Mouse (Mus musculus): ENCODE results near the gene H1foo. TPM values are rescaled to one million over a fixed set of nuclear protein-coding genes. Genes with fewer than 3 reads are reported as not detected.

H1foo gene
- polyA plus RNA-seq, 1 experiment from 2014 or later = not detected

DNA sequence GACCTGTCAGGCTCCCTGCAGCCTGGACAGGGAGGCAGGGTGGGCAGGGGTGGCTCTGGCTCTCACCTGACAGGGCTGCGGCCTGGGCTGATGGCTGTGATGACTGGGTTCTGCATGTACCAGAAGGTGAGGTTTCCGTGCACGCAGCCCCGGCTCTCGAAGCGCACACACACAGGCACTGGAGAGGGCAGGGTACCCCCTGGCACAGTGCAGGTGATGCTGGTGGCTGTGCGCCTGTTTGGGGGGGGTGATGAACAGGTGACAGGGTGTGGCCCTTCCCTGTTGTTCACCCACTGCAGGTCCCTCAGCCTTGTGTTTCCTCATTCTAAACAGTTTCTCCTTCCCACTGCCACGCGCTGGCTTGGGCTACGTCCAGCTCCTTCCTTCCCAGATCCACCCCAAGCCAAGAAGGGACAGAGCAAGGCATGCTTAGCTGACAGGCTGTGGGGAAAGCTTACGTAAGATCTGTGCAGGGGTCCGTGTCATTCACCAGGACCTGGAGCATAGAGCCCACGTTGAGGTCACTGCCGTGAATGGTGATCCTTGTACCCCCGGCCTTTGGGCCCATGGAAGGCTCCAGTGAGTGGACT is 22.6 kb downstream of the H1foo start:
- no peak for ATAC-seq (replicated peaks; ENCODE audit: insufficient number of reproducible peaks, low FRiP score, low TSS enrichment, low read depth)
- Histone ChIP-seq H3K27ac (replicated peaks; ENCODE audit: low read depth, low read length) (no peak overlapping the region), H3K27me3 (ENCODE audit: control insufficient read depth, insufficient read depth, low read length) (no peaks in the 10 kb centered on the region; the same call in 1 of the 2 replicates), H3K4me2 (ENCODE audit: low read depth, low read length) (no peak overlapping the region), H3K4me1 (ENCODE audit: control insufficient read depth, insufficient read depth, low read length) (peaks cover 11% of the 10 kb centered on the region), H3K36me3 (replicated peaks; ENCODE audit: control insufficient read depth, insufficient read depth, low read depth, low read length) (no peaks in the 10 kb centered on the region), H3K9me3 (replicated peaks; ENCODE audit: control insufficient read depth, low read length) (no peaks in the 10 kb centered on the region), H3K9ac (replicated peaks; ENCODE audit: low read length) (no peak overlapping the region), H3K4me3 (ENCODE audit: low read depth, low read length) (no peak overlapping the region)
- 89% methylated on average over 15 of the region's 15 CpGs for WGBS
- no peak for DNase-seq (ENCODE audit: low spot score)

DNA sequence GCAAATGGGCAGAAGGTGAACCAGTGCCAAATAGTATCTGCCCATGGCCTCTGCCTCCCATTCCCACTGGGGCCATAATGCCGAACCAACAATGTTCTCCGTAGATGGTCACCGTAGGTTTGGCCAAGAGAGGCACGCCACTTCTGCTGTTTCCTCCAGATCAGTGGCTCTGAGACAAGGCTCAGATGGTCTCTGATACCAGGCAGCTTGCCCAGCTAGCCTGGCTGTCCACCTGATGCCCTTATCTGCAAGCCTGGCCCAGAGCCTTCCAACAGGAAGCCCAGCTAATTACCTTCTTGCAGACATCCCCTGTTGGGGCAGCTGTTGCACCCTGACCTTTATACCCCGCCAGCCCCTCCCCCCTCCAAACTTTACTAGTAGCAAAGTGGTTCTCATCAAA is 23.3 kb downstream of the H1foo start:
- no peaks in the 10 kb centered on the region for H3K27me3 ChIP-seq (ENCODE audit: control insufficient read depth, insufficient read depth, low read length)
- no peaks in the 10 kb centered on the region for H3K9me3 ChIP-seq (replicated peaks; ENCODE audit: control insufficient read depth, low read length)
- H3K36me3 ChIP-seq (replicated peaks; ENCODE audit: control insufficient read depth, insufficient read depth, low read depth, low read length) = no peaks in the 10 kb centered on the region
- ATAC-seq (replicated peaks; ENCODE audit: insufficient number of reproducible peaks, low FRiP score, low TSS enrichment, low read depth) (no peak), DNase-seq (ENCODE audit: low spot score) (no peak)
- H3K4me2 ChIP-seq (ENCODE audit: low read depth, low read length) = no peak overlapping the region
- H3K4me3 ChIP-seq (ENCODE audit: low read depth, low read length) = no peak overlapping the region
- H3K4me1 ChIP-seq (ENCODE audit: control insufficient read depth, insufficient read depth, low read length) = peaks cover 11% of the 10 kb centered on the region
- no peak overlapping the region for H3K9ac ChIP-seq (replicated peaks; ENCODE audit: low read length)
- WGBS = 67% methylated on average over 5 of the region's 5 CpGs
- H3K27ac ChIP-seq (replicated peaks; ENCODE audit: low read depth, low read length) = no peak overlapping the region

DNA sequence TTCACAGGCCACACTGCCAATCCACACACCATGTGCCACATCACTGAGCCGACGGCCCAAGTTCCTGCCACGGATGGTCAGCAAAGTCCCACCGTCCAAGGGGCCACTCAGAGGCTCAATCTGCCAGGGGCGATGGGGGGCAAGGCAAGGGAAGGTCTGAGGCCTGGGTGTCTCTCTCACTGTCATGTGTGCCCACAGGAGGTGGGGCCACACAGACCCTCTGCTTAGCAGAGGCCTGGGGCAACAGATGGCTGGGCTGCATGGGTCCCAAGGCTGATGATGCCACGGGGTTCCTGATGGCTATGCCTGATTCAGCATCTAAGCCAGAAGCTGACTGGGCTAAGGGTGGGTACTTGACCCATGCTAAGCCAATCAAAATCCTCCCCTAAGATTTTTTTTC is 24.0 kb downstream of the H1foo start:
- Histone ChIP-seq H3K9me3 (replicated peaks; ENCODE audit: control insufficient read depth, low read length) (no peaks in the 10 kb centered on the region), H3K4me3 (ENCODE audit: low read depth, low read length) (no peak overlapping the region), H3K27me3 (ENCODE audit: control insufficient read depth, insufficient read depth, low read length) (no peaks in the 10 kb centered on the region), H3K27ac (replicated peaks; ENCODE audit: low read depth, low read length) (no peak overlapping the region), H3K4me1 (ENCODE audit: control insufficient read depth, insufficient read depth, low read length) (peaks cover 11% of the 10 kb centered on the region), H3K36me3 (replicated peaks; ENCODE audit: control insufficient read depth, insufficient read depth, low read depth, low read length) (no peaks in the 10 kb centered on the region), H3K9ac (replicated peaks; ENCODE audit: low read length) (no peak overlapping the region), H3K4me2 (ENCODE audit: low read depth, low read length) (no peak overlapping the region)
- DNase-seq (ENCODE audit: low spot score) (no peak), ATAC-seq (replicated peaks; ENCODE audit: insufficient number of reproducible peaks, low FRiP score, low TSS enrichment, low read depth) (no peak)
- WGBS = 73% methylated on average over 6 of the region's 6 CpGs

DNA sequence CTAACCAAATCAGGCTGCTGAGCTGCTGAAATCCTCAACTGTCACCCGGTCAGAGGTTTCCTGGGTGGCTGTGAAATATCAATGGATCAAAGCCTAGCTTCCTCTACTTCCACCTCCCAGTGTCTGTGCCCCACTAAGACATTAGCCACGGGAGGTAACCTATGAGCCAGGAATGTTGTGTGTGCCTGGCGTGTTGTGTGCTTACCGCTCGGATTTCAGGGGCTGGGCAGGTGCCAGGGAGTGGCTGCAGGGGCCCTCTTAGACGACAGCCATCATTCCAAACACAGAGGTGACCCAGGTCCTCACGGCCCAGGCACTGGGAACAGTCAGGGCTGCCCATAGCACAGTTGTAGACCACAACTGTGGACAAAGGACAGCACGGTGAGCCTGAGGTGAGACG is 24.4 kb downstream of the H1foo start:
- Histone ChIP-seq H3K4me1 (ENCODE audit: control insufficient read depth, insufficient read depth, low read length) (peaks cover 11% of the 10 kb centered on the region), H3K36me3 (replicated peaks; ENCODE audit: control insufficient read depth, insufficient read depth, low read depth, low read length) (no peaks in the 10 kb centered on the region), H3K27me3 (ENCODE audit: control insufficient read depth, insufficient read depth, low read length) (no peaks in the 10 kb centered on the region), H3K4me2 (ENCODE audit: low read depth, low read length) (no peak overlapping the region), H3K9ac (replicated peaks; ENCODE audit: low read length) (no peak overlapping the region), H3K9me3 (replicated peaks; ENCODE audit: control insufficient read depth, low read length) (no peaks in the 10 kb centered on the region), H3K4me3 (ENCODE audit: low read depth, low read length) (no peak overlapping the region), H3K27ac (replicated peaks; ENCODE audit: low read depth, low read length) (no peak overlapping the region)
- no peak for ATAC-seq (replicated peaks; ENCODE audit: insufficient number of reproducible peaks, low FRiP score, low TSS enrichment, low read depth)
- DNase-seq (ENCODE audit: low spot score) = no peak
- 74% methylated on average over 9 of the region's 9 CpGs for WGBS

DNA sequence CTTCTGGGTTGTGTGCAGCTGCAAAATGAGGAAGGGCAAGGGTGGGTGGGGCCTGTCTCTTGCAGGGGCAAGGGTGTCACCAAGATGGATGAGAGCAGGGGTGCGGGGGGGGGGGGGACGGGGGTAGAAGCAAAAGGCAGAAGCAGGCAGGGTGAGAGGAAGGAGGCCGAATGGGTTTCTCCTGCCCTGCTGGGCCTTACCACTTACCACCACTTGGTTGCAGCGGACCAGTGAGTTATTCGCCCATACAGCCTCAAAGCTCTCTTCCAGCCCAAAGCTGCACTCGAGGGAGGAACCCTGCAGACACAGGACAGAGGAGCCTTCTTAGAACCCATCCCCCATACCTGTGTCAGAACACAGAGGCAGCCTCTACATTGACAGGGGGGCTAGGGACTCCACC is 25.2 kb downstream of the H1foo start:
- H3K4me1 ChIP-seq (ENCODE audit: control insufficient read depth, insufficient read depth, low read length) = peaks cover 11% of the 10 kb centered on the region

DNA sequence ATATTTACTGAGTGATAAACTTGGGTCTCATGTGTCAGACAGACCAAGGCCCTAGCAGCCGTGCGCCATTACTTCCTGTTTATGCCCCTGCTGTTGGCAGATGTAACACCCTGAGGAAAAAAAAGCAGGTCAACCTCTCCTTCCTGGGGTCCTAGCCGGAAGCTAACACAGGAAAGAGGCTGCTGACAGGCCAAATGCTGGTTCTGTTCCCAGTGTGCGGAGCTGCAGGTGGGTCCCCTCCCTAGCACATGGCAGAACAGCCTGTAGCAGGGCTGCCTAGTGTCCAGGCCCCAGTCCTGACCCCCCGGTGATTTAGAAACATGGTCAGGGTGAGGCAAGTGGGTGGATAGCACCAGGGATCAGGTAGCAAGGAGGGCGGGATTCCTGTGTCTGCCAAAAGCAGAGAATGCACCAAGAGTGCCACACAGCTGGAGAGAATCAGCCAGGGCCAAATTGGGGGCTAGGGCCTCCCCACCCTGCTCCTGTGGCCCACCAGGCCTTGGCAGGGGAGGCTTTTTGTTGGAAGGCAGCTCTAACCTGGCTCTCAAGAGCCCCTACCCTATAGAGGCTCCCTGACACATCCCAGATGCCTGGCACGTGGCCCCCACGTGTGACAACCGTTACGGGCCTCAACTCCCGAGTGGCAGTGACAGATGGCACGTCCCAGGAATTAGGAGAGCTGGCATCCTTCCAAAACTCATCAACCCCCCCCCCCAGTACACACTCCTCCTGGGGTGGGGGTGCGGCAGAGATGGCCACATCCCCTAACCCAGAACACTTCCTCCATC is 26.7 kb downstream of the H1foo start:
- H3K27ac ChIP-seq (replicated peaks; ENCODE audit: low read depth, low read length) = no peak overlapping the region
- ATAC-seq (replicated peaks; ENCODE audit: insufficient number of reproducible peaks, low FRiP score, low TSS enrichment, low read depth) = no peak
- WGBS = 62% methylated on average over 13 of the region's 13 CpGs

More for the DNA sequence above, 25.2 kb downstream of the H1foo start:
- Histone ChIP-seq H3K9ac (replicated peaks; ENCODE audit: low read length) (no peak overlapping the region), H3K4me3 (ENCODE audit: low read depth, low read length) (no peak overlapping the region), H3K4me2 (ENCODE audit: low read depth, low read length) (no peak overlapping the region), H3K27me3 (ENCODE audit: control insufficient read depth, insufficient read depth, low read length) (no peaks in the 10 kb centered on the region), H3K9me3 (replicated peaks; ENCODE audit: control insufficient read depth, low read length) (no peaks in the 10 kb centered on the region), H3K36me3 (replicated peaks; ENCODE audit: control insufficient read depth, insufficient read depth, low read depth, low read length) (no peaks in the 10 kb centered on the region), H3K27ac (replicated peaks; ENCODE audit: low read depth, low read length) (no peak overlapping the region)
- WGBS = 69% methylated on average over 5 of the region's 6 CpGs
- ATAC-seq (replicated peaks; ENCODE audit: insufficient number of reproducible peaks, low FRiP score, low TSS enrichment, low read depth) (no peak), DNase-seq (ENCODE audit: low spot score) (no peak)

DNA sequence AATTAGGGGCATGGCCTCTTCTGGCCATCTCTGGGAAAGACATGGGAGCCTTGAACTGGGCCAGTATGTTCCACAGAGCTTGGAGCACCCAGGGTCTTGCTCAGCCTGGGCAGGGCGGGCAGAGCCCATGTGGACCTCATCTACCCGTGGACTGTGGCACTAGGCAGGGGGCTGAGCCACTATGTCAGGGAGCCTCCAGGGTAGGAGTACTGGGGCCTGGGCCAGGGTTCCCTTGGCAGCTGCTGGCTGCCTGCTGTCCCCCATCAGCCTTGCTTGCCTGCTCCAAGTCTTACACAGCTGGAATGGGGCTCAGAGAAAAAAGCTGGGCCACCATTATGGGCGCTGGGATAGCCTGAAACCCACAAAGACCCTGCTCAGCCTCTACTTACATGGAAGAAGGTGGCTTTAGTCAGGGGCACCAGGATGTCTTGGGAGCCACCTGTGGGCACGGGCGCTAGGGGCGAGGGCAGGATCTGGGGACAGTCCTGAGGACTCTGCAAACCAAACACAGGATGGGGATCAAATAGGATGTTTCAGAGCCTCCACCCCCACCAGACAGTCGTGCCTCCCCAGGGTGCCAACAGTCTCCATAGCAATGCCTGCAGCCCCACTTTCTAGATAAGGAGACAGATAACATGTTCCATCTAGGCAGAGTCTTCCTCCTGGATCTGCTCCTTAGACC is 27.5 kb downstream of the H1foo start:
- no peak overlapping the region for H3K9ac ChIP-seq (replicated peaks; ENCODE audit: low read length)
- no peak overlapping the region for H3K4me2 ChIP-seq (ENCODE audit: low read depth, low read length)
- no peaks in the 10 kb centered on the region for H3K9me3 ChIP-seq (replicated peaks; ENCODE audit: control insufficient read depth, low read length)
- DNase-seq (ENCODE audit: low spot score) = no peak
- 84% methylated on average over 7 of the region's 7 CpGs for WGBS
- peaks cover 11% of the 10 kb centered on the region for H3K4me1 ChIP-seq (ENCODE audit: control insufficient read depth, insufficient read depth, low read length)
- no peaks in the 10 kb centered on the region for H3K36me3 ChIP-seq (replicated peaks; ENCODE audit: control insufficient read depth, insufficient read depth, low read depth, low read length)
- H3K4me3 ChIP-seq (ENCODE audit: low read depth, low read length) = no peak overlapping the region
- H3K27ac ChIP-seq (replicated peaks; ENCODE audit: low read depth, low read length) = no peak overlapping the region
- no peaks in the 10 kb centered on the region for H3K27me3 ChIP-seq (ENCODE audit: control insufficient read depth, insufficient read depth, low read length)
- no peak for ATAC-seq (replicated peaks; ENCODE audit: insufficient number of reproducible peaks, low FRiP score, low TSS enrichment, low read depth)

More for the DNA sequence above, 26.7 kb downstream of the H1foo start:
- no peaks in the 10 kb centered on the region for H3K36me3 ChIP-seq (replicated peaks; ENCODE audit: control insufficient read depth, insufficient read depth, low read depth, low read length)
- H3K9ac ChIP-seq (replicated peaks; ENCODE audit: low read length) = no peak overlapping the region
- H3K27me3 ChIP-seq (ENCODE audit: control insufficient read depth, insufficient read depth, low read length) = no peaks in the 10 kb centered on the region
- DNase-seq (ENCODE audit: low spot score) = no peak
- H3K4me2 ChIP-seq (ENCODE audit: low read depth, low read length) = no peak overlapping the region
- H3K9me3 ChIP-seq (replicated peaks; ENCODE audit: control insufficient read depth, low read length) = no peaks in the 10 kb centered on the region
- peaks cover 11% of the 10 kb centered on the region for H3K4me1 ChIP-seq (ENCODE audit: control insufficient read depth, insufficient read depth, low read length)
- no peak overlapping the region for H3K4me3 ChIP-seq (ENCODE audit: low read depth, low read length)
